Mouse (Mus musculus): ENCODE measurements around the gene Smc5.

- TF ChIP-seq POLR2A (IDR thresholded peaks at IDR 0.05; ENCODE audit: low read depth, low read length) (no peak), CTCF (IDR thresholded peaks at IDR 0.05; ENCODE audit: borderline replicate concordance, insufficient read depth, low read length) (no peak)
Observed at GRCm38 (mm10) chr19:23189744-23190143, 84.0 kb downstream of the Smc5 start.

All from embryonic fibroblast, embryonic 13.5 days (primary cell).